Mouse (Mus musculus) cerebellum, postnatal 36 days (tissue): ENCODE measurements at regions not wholly inside any gene's neighbourhood (a gene's known extent, or its start where the extent isn't known, plus 50 kb on each side); places are given as distances from the start of the nearest gene placed in this dataset.

Source experiments
- DNase-seq, 2 experiments: peaks; one replicate each; pipeline ENCODE4 v3.0.0; 2021 to 2022; ENCODE audit warnings: mixed read lengths in 2 of 2

GRCm38 (mm10) chr2:11416122-11416521 is 137.8 kb downstream of the Pfkfb3 start:
- no peak for DNase-seq

GRCm38 (mm10) chr2:11412521-11412920 is 141.4 kb downstream of the Pfkfb3 start:
- no peak for DNase-seq

- DNase-seq: no peak
These were observed 145.4 kb downstream of the Pfkfb3 start for GRCm38 (mm10) chr2:11408497-11408896.

DNA sequence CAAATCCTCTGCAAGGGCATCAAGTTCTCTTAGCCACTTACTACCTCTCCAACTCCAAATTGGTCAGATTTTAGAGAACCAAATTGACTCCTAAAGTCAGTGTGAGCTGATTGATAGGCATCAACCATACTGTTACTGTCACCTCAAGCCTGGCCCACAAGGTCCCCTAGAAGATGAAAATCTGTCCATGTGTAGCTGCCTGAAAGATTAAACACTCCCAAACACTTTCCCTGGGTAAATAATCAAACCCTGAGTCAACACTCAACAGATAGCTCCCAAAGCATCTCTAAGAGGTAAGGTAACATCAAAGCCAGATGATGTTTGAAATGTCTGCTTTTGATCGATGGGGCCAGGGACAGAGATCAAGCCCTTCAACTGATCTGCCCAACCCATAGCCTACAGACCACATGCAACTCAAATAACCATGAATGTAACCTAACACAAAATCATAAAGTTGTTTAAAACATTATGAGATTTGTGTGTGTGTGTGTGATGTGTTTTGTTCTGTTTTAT is 147.7 kb downstream of the Pfkfb3 start:
- no peak for DNase-seq

- DNase-seq: no peak
These were observed 151.5 kb downstream of the Pfkfb3 start for GRCm38 (mm10) chr2:11402218-11402848.

DNA sequence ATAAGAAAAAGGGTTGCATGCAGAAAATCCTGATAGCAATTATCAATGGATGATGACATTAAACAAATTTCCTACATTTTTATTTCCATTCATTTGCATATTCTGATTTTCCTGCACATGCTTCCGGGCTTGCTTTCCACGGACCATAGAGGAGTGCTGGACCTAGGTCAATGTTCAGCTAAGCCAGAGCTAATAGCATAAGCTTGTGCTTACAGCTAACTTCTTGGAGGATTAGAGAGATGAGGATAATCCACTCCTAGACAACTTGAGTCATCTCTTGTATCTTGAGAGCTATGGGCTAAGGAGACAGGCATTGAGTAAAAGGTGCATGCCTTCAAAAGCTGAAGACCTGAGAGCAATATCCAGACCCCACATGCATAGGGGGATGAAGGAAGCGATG is 154.5 kb downstream of the Pfkfb3 start:
- no peak for DNase-seq

DNA sequence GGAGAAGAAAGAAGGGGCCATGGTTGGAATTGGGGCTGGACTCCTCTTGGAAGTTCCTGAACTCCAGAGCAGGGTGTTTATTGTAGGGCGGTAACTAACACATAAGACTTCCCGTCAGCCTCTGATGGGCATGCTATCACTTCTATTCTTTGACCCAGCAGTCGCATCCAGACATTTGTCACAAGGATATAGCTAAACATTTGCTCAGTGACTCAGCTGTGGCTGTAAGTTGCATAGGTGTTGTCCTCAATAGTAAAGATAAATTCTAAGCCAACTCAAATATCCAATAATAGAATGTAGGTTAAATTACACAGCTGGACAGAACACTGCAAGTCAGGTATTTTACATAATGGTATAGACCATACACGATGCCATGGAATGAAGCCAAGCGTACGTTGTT is 154.9 kb downstream of the Pfkfb3 start:
- no peak for DNase-seq

DNA sequence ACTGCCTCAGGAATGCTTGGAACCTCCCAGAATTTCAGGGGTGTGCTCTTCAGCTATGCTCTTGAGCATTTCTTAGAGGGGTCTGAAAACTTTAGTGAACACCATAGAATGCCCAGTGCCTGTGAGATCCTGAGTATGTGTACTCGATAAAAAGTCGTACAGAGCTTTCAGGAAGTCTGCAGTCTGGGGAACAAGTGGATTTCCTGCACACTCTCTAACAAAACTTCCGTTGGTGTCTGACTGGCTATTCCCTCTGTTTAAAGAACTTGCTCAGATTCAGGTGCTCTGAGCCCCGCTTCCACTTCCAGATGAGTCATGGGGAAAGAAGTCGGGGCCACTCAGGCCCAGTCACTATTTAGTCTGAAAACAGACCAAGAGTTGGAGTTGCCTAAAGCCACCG is 155.5 kb downstream of the Pfkfb3 start:
- no peak for DNase-seq

DNA sequence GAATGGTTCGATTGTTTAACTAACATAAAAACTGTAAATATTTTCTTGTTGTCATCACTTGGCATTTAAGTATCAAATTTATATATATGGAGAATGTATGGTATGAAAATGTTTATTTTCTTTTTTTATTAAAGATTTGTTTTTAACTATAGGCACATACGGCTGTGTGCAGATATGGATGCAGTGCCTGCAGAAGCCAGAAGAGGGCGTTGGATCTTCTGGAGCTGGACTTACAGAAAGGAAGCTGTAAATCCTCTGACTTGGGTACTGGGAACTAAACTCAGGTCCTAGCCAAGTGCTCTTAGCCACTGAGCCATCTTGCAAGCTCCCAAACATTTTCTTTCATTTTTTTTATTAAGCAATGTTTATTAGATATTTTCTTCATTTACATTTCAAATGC is 157.0 kb downstream of the Pfkfb3 start:
- DNase-seq: no peak

DNA sequence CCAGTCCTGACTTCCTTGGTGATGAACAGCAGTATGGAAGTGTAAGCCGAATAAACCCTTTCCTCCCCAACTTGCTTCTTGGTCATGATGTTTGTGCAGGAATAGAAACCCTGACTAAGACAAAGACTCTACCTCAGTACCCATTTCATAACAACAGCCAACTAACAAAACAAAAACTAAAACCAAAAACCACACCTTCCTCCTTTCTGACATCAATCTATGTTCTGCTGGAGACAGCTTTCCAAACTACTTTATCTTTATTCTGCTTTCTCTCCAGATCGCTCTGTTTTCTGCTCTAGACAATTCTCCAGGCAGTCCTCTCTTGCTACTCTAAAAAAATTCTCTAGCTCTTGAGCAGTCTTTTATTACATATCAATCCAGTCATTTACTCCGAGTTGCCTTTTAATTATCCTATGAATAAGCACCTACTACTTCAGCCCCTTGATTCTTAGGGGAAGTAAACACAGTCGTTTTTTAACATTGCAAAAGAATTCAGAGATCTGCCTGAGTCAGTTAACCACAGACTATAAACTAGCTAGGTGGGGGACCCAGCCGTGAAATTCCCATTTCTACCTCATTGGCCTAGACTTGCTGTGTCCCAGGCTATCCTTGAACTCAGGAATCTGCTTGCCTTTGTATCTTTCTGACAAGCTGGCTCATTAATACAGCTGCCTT is 159.1 kb downstream of the Pfkfb3 start:
- no peak for DNase-seq

DNA sequence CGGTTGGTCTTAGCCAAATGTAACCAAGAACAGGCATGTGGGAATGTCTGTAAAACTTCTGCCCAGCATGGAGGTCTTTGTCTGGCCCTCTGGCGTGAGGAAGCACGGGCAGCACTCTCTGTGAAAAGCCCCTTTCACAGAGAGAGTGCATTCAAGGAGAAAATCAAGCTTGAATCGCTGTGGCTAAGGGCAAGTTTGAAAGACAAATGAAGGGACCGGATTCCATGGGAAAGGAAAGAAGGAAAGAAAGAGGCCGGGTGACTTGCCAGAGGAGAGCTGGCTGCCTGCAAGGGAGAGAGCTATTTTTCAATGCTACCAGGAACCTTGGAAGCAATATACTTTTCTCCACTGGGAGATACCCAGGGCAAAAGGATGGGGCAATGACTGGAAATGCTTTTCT is 162.2 kb downstream of the Pfkfb3 start:
- no peak for DNase-seq

GRCm38 (mm10) chr2:11390667-11391334 is 163.1 kb downstream of the Pfkfb3 start:
- DNase-seq: no peak

DNA sequence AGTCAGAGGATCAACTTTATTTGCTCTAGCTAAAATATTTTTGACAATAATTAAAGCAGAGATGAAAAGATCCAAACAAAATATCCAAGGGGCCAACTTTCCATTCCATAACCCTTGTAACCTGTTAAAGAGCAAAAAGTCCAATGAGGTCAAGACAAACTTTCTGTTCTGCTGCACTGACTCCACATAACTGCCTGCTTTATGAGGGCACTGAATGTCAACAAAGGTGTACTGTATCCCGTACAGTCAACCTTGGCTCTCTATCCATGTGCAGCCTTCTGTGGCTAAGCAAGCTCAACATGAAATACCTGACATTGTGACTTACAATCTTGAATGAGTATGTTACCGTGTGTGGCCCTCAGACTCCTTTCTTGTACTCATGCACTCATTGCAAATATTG is 166.3 kb downstream of the Pfkfb3 start:
- no peak for DNase-seq

GRCm38 (mm10) chr2:11383815-11384214 is 170.1 kb downstream of the Pfkfb3 start:
- DNase-seq: no peak

- DNase-seq: no peak
These were observed 176.7 kb downstream of the Pfkfb3 start for GRCm38 (mm10) chr2:11377213-11377612.

GRCm38 (mm10) chr2:11375726-11376454 is 178.0 kb downstream of the Pfkfb3 start:
- DNase-seq: no peak

DNA sequence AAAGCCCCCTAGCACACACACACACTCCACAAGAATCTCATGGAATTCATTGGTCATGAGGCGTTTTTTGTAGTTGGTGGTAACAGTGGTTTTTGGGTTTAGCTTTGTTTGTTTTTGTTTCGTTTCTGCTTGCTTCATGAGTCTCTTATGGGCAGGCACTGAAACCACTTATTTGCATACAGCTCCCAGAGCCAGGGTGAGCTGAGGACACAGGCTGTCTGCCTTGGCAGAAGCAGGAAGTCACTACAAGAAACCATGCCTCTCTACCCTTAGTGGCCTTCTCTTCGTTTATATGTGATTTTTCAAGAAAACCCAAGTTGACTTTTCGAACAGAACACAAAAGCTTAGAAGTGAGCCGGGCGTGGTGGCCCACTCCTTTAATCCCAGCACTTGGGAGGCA is 178.8 kb downstream of the Pfkfb3 start:
- no peak for DNase-seq

DNA sequence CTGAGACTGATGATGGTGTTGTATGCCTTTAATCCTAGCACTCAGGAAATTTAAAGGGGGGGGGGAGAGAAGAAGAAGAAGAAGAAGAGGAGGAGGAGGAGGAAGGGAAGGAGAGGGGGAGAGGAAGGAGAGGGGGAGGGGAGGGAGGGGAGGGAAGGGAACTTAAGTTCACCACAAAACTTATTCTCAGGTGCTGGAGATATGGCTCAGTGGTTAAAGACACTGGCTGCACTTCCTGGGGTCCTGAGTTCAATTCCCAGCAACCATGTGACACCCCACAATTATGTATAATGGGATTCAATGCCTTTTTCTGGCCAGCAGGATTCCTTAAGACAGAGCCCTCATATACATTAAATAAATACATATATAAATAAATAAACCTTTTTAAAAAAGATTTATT is 183.6 kb downstream of the Pfkfb3 start:
- DNase-seq: no peak

DNA sequence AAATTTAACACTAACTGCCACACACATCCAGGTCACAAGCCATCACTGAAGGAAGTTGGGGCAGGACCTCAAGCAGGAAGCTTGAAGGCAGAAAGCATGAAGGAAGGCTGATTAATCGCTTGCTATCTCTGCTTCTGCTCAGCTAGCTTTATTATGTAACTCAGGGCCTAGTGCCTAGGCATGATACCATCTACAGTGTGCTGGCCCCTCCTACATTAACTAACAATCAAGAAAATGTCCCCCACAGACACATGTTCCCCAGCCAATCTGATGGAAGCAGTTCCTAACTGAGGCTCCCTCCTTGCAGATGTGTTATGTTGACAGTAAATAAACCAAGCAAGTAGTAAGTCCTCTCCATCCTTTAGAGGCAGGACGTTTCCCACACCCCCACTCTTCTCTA is 186.6 kb downstream of the Pfkfb3 start:
- no peak for DNase-seq

DNA sequence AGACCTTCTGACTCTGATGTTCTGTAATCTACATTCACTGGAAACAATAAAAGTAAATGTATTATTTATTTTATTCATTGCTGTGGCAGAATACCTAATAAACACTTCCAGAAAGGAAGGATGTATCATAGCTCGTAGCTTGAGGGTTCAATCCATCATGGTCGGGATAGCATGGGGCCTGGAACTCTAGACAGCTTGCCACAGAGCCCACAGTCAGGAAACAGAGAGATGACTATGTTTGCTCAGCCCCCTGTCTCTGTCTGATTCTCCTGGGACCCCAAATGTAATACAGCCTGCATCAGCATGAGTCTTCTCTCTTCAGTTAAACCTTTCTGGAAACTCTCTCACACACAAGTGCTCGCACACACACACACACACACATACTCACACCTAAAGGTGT is 188.1 kb downstream of the Pfkfb3 start:
- no peak for DNase-seq

- no peak for DNase-seq
These were observed 188.5 kb downstream of the Pfkfb3 start for GRCm38 (mm10) chr2:11365371-11365770.

DNA sequence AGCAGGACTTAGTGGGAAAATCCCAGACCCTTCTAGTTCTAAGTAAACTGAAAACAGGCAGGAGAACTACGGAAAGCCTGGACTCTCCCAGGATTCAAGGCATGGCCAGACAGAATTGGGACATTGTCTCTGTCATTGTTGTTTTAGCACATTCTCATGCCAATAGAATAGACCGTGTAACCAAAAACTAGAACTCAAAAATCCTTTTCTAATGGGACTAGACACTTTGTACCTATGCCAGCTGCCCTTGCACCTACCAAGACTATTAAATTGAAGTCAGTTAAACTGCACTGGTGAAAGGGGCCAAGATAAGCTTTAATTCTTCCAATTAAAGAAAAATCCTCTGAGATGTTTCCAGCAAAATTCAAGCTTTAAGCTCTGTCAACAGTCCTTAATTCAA is 189.8 kb downstream of the Pfkfb3 start:
- DNase-seq: no peak

DNA sequence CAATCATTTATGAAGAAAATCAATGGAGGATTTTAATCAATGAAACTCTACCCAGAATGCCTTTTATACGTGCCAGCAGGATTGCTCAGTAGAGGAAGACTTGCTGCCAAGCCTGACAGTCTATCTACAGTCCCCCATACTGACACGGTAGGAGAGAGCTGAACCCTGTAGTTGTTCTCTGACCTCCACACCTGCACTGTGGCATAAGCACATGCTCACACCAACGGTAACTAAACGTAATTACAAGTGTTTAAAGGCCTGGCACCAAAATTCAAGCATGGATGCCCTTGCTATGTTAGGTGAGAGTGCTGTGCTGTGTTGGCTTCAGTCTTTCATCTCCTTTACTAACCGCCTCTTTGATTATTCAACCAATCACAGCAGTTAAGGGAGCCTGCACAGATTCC is 190.8 kb downstream of the Pfkfb3 start:
- DNase-seq: no peak
